Mouse (Mus musculus): ENCODE results near the gene Bad. TPM values are rescaled to one million over a fixed set of nuclear protein-coding genes. Genes with fewer than 3 reads are reported as not detected.

Gene Bad
- polyA plus RNA-seq, 1 experiment: 197 TPM

- TF ChIP-seq FLI1 (IDR thresholded peaks at IDR 0.05; ENCODE audit: low read length) (no peak), GATA1 (IDR thresholded peaks at IDR 0.05; ENCODE audit: borderline replicate concordance, low read length) (no peak)
- peaks cover 7% of the 10 kb centered on the region for H3K9me3 ChIP-seq
- H3K27me3 ChIP-seq (replicated peaks): peaks cover 36% of the 10 kb centered on the region
- peak overlapping the region; percentile 96 for H3K4me3 ChIP-seq (replicated peaks)
- H3K4me1 ChIP-seq: peaks cover 92% of the 10 kb centered on the region
- H3K36me3 ChIP-seq (replicated peaks; ENCODE audit: low read length): peaks cover 23% of the 10 kb centered on the region
Observed at GRCm38 (mm10) chr19:6922901-6923735, 18.5 kb upstream of the Bad start.

- TF ChIP-seq GATA1 (IDR thresholded peaks at IDR 0.05; ENCODE audit: borderline replicate concordance, low read length): no peak
- no peak for TF ChIP-seq FLI1 (IDR thresholded peaks at IDR 0.05; ENCODE audit: low read length)
- Histone ChIP-seq H3K36me3 (replicated peaks; ENCODE audit: low read length) (peaks cover 8% of the 10 kb centered on the region), H3K4me1 (peaks cover 78% of the 10 kb centered on the region), H3K27me3 (replicated peaks) (peaks cover 44% of the 10 kb centered on the region), H3K4me3 (replicated peaks) (peak overlapping the region; percentile 90), H3K9me3 (peaks cover 7% of the 10 kb centered on the region)
Observed at GRCm38 (mm10) chr19:6924461-6925306, 17.0 kb upstream of the Bad start.

DNA sequence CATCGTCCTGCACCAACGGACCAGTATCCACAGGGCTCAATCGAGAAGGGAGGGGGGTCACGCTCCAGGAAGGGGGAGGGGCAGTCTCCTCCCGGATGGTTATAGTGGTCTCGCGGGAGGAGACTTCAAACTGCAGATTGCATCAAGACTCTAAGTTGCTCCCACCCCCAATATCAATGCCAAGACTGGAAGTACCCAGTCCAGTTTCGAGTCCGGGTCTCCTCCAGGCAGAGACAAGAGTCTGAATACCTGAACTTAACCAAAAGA, 16.4 kb upstream of the Bad start, which contains the start of gene Catsperz:
Catsperz (minus strand) TSS at position 74 of the 267 bp plus-strand sequence.
- H3K4me3 ChIP-seq (replicated peaks): peak within 1 kb of the TSS; percentile 90
- peaks cover 48% of the 10 kb centered on the region for H3K27me3 ChIP-seq (replicated peaks)
- H3K36me3 ChIP-seq (replicated peaks; ENCODE audit: low read length): peaks cover 2% of the 10 kb centered on the region
- peaks cover 72% of the 10 kb centered on the region for H3K4me1 ChIP-seq
- TF ChIP-seq GATA1 (IDR thresholded peaks at IDR 0.05; ENCODE audit: borderline replicate concordance, low read length) (no peak), FLI1 (IDR thresholded peaks at IDR 0.05; ENCODE audit: low read length) (no peak)
- H3K9me3 ChIP-seq: peaks cover 7% of the 10 kb centered on the region

DNA sequence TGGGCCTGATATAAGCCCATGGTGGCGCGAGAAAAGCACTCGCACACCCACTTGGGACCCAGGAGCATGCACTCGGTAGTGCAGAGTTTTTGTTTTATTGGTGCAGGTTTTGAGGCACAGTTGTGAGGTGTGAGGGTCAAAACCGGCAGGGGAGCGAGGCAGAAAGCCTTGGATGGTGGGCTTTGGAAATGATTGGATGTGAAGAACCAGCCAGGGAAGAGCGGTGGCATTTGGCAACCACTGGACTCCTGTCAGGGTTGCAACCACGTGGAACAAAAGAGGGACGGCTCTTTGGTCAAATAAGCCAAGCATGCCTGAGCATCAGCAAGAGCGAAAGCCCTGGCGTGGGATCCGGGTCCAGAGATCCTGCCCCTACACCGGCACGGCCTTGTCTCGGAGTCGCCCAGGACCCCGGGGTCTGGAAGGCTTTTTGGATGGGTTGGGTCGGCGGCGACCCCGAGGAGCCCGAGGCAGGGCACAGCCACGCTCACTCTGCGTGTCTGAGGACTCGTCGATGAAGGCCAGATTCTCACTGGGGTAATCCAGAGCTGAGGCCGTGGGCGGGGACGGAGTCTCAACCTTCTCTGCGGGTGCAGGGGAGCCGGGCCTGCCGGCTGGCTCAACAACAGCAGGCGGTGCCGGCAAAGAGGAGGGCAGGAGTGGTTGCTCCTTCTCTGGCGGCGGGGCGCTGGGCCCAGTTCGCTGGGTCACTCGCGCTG, 15.9 kb upstream of the Bad start:
- Histone ChIP-seq H3K27me3 (replicated peaks) (peaks cover 51% of the 10 kb centered on the region), H3K36me3 (replicated peaks; ENCODE audit: low read length) (no peaks in the 10 kb centered on the region), H3K9me3 (peaks cover 7% of the 10 kb centered on the region), H3K4me1 (peaks cover 69% of the 10 kb centered on the region), H3K4me3 (replicated peaks) (peak overlapping the region; percentile 90)
- TF ChIP-seq FLI1 (IDR thresholded peaks at IDR 0.05; ENCODE audit: low read length): no peak
- TF ChIP-seq GATA1 (IDR thresholded peaks at IDR 0.05; ENCODE audit: borderline replicate concordance, low read length): no peak

- H3K4me1 ChIP-seq: peaks cover 75% of the 10 kb centered on the region
- H3K36me3 ChIP-seq (replicated peaks; ENCODE audit: low read length): no peaks in the 10 kb centered on the region
- H3K9me3 ChIP-seq: peaks cover 7% of the 10 kb centered on the region
- H3K27me3 ChIP-seq (replicated peaks): peaks cover 59% of the 10 kb centered on the region
- H3K4me3 ChIP-seq (replicated peaks): peak overlapping the region; percentile 66
- TF ChIP-seq GATA1 (IDR thresholded peaks at IDR 0.05; ENCODE audit: borderline replicate concordance, low read length): no peak
- no peak for TF ChIP-seq FLI1 (IDR thresholded peaks at IDR 0.05; ENCODE audit: low read length)
Observed at GRCm38 (mm10) chr19:6926559-6927255, 15.0 kb upstream of the Bad start.

GRCm38 (mm10) chr19:6928080-6928479, 13.6 kb upstream of the Bad start:
- Histone ChIP-seq H3K4me1 (peaks cover 74% of the 10 kb centered on the region), H3K36me3 (replicated peaks; ENCODE audit: low read length) (no peaks in the 10 kb centered on the region), H3K9me3 (peaks cover 7% of the 10 kb centered on the region), H3K27me3 (replicated peaks) (peaks cover 73% of the 10 kb centered on the region), H3K4me3 (replicated peaks) (no peak overlapping the region)
- no peak for TF ChIP-seq FLI1 (IDR thresholded peaks at IDR 0.05; ENCODE audit: low read length)
- no peak for TF ChIP-seq GATA1 (IDR thresholded peaks at IDR 0.05; ENCODE audit: borderline replicate concordance, low read length)

- Histone ChIP-seq H3K4me1 (peaks cover 59% of the 10 kb centered on the region), H3K4me3 (replicated peaks) (no peak overlapping the region), H3K9me3 (peaks cover 3% of the 10 kb centered on the region), H3K36me3 (replicated peaks; ENCODE audit: low read length) (no peaks in the 10 kb centered on the region), H3K27me3 (replicated peaks) (peaks cover 86% of the 10 kb centered on the region)
- TF ChIP-seq GATA1 (IDR thresholded peaks at IDR 0.05; ENCODE audit: borderline replicate concordance, low read length) (no peak), FLI1 (IDR thresholded peaks at IDR 0.05; ENCODE audit: low read length) (no peak)
Observed at GRCm38 (mm10) chr19:6931002-6931401, 10.7 kb upstream of the Bad start.

GRCm38 (mm10) chr19:6932018-6932417, 9.6 kb upstream of the Bad start:
- peaks cover 78% of the 10 kb centered on the region for H3K27me3 ChIP-seq (replicated peaks)
- H3K9me3 ChIP-seq: no peaks in the 10 kb centered on the region
- H3K36me3 ChIP-seq (replicated peaks; ENCODE audit: low read length): no peaks in the 10 kb centered on the region
- peaks cover 49% of the 10 kb centered on the region for H3K4me1 ChIP-seq
- TF ChIP-seq GATA1 (IDR thresholded peaks at IDR 0.05; ENCODE audit: borderline replicate concordance, low read length): no peak
- no peak for TF ChIP-seq FLI1 (IDR thresholded peaks at IDR 0.05; ENCODE audit: low read length)
- no peak overlapping the region for H3K4me3 ChIP-seq (replicated peaks)

DNA sequence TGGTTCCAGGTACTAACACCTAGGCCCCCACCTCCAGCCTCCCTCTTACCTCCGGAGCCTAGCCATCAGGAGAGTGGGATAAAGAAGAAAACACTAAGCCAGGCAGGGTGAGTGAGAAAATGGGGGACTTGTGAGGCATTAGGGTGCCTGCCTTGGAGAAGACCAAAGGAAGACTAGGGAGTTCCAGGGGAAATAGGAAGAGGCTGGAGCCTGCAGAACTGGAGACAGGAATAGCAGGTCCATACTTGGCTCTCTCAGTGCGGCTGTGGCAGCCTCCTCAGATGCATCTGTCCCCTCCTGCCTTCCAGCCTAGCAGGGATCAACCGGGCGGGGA, 8.6 kb upstream of the Bad start:
- H3K27me3 ChIP-seq (replicated peaks): peaks cover 68% of the 10 kb centered on the region
- TF ChIP-seq GATA1 (IDR thresholded peaks at IDR 0.05; ENCODE audit: borderline replicate concordance, low read length) (no peak), FLI1 (IDR thresholded peaks at IDR 0.05; ENCODE audit: low read length) (no peak)

More for the DNA sequence above, 8.6 kb upstream of the Bad start:
- Histone ChIP-seq H3K4me3 (replicated peaks) (no peak overlapping the region), H3K36me3 (replicated peaks; ENCODE audit: low read length) (peaks cover 6% of the 10 kb centered on the region), H3K9me3 (no peaks in the 10 kb centered on the region), H3K4me1 (peaks cover 44% of the 10 kb centered on the region)
